Mouse (Mus musculus): ENCODE results near the gene Man2a2. TPM values are rescaled to one million over a fixed set of nuclear protein-coding genes. Genes with fewer than 3 reads are reported as not detected.

The Man2a2 gene
- polyA plus RNA-seq, 1 experiment: 112 TPM

DNA sequence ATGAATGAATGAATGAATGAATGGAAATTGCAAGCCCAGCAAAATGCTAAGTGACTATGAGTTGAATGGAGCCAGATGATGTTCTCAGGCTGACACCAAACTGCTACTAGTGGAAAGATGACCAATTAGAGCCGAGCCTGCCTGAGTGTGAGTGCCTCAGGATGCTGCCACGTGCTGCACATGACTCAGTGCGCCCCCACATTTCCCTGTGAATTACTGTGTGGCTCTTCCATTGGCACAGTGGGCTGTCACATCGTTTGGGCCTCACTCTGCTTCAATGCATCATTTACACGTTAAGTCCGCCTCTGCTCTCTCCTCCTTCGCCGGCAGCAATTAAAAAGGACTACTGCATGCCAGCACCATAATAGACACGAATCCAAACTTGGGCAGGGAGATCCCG lies 41.1 kb upstream of the Man2a2 start:
- H3K4me3 ChIP-seq (ENCODE audit: insufficient read depth, low read length): no peak overlapping the region
- H3K27ac ChIP-seq (ENCODE audit: insufficient read depth, low read length): no peak overlapping the region
- no peak for TF ChIP-seq CTCF (IDR thresholded peaks at IDR 0.05; ENCODE audit: extremely low read depth, insufficient read depth, low read length)
- no peak for TF ChIP-seq POLR2A (IDR thresholded peaks at IDR 0.05; ENCODE audit: extremely low read depth, insufficient read depth, low read length)
- H3K4me1 ChIP-seq (ENCODE audit: control insufficient read depth, insufficient read depth, low read length): no peaks in the 10 kb centered on the region

DNA sequence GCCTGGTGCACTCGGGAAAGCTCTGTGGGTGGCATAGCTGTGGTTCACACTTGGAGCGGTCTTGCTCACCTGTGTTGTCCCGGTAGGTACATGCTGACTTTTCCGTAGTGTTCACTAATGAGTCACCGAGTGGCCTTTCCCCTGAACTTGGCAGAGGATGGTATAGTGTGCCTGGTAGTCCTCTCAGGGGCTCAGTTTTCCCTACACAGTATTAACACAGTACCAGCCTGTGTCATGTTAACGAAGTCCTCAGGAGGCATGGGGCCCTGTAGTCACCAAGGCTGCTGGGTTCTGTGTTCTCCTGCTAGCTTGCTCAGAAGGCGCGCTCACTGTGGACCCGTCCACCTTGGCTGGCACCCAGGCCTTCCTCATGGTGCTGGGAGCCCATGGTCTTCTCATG lies 39.2 kb upstream of the Man2a2 start:
- H3K4me3 ChIP-seq (ENCODE audit: insufficient read depth, low read length): no peak overlapping the region
- no peak overlapping the region for H3K27ac ChIP-seq (ENCODE audit: insufficient read depth, low read length)
- H3K4me1 ChIP-seq (ENCODE audit: control insufficient read depth, insufficient read depth, low read length): no peaks in the 10 kb centered on the region
- TF ChIP-seq CTCF (IDR thresholded peaks at IDR 0.05; ENCODE audit: extremely low read depth, insufficient read depth, low read length) (no peak), POLR2A (IDR thresholded peaks at IDR 0.05; ENCODE audit: extremely low read depth, insufficient read depth, low read length) (no peak)

DNA sequence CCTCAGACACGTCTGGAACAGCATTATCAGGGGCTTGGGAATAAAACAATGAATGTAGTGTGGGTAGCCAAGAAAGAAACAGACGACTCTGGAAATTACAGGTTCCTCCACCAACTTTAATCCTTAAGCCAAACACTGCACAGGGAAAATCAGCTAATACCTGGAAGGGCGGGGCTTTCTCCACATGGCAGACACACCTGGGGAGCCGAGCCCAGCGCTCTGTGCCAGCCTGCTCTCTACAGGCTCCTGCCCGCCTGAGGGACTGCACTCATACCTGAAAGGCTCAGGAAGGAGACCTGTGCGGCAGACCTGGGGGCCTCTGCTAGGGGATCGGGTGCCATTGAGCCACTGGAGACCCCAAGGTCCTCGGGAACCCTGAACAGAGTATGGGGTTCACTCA lies 36.5 kb upstream of the Man2a2 start:
- Histone ChIP-seq H3K4me3 (ENCODE audit: insufficient read depth, low read length) (no peak overlapping the region), H3K4me1 (ENCODE audit: control insufficient read depth, insufficient read depth, low read length) (no peaks in the 10 kb centered on the region), H3K27ac (ENCODE audit: insufficient read depth, low read length) (no peak overlapping the region)
- no peak for TF ChIP-seq POLR2A (IDR thresholded peaks at IDR 0.05; ENCODE audit: extremely low read depth, insufficient read depth, low read length)
- no peak for TF ChIP-seq CTCF (IDR thresholded peaks at IDR 0.05; ENCODE audit: extremely low read depth, insufficient read depth, low read length)

DNA sequence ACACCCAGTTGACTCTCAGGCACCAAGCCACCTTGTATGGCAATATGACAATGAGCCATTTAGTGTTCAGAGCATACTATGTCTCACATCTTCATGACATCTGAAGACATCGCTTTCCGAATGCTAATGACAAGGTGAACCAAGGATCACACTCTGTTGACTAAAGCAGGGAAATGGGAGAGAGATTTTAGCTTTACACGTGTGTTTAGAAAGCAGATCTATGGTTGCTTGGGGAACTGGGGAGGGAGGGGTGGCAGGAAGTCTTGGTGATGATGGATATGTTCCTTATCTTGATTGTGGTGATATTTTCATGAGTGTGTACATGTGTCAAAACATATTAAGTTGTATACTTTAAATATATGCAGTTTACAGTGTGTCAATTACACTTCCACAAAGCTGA lies 35.0 kb upstream of the Man2a2 start:
- H3K4me1 ChIP-seq (ENCODE audit: control insufficient read depth, insufficient read depth, low read length): no peaks in the 10 kb centered on the region
- H3K27ac ChIP-seq (ENCODE audit: insufficient read depth, low read length): no peak overlapping the region
- TF ChIP-seq POLR2A (IDR thresholded peaks at IDR 0.05; ENCODE audit: extremely low read depth, insufficient read depth, low read length) (no peak), CTCF (IDR thresholded peaks at IDR 0.05; ENCODE audit: extremely low read depth, insufficient read depth, low read length) (no peak)
- no peak overlapping the region for H3K4me3 ChIP-seq (ENCODE audit: insufficient read depth, low read length)

DNA sequence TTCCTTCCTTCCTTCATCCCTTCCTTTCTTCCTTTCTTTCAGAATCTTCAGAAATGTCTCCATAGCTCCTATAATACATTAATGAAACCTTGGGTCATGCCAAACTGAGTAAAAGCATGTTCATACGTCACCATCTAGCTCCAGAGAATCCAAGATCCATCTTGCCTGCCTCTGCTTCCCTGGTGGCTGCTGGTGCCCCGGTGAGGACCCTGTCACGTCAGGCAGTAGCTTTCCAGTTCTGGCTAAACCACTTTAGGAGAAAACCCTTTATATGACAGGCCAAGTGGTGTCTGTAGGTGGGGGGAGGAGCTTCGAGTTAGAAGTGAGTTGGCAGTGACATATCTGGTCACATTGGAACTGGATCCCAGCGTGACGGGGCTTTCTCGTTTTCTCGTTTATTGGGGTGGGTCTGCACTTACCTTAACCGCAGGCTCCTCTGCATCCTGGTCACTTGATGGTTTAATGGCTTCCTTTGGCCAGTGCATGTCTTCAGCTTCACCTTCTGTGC lies 34.1 kb upstream of the Man2a2 start, which contains the start of gene Furin:
Furin (minus strand) TSS at position 249 of the 508 bp plus-strand sequence.
- H3K4me3 ChIP-seq (ENCODE audit: insufficient read depth, low read length): no peak within 1 kb of the TSS
- TF ChIP-seq CTCF (IDR thresholded peaks at IDR 0.05; ENCODE audit: extremely low read depth, insufficient read depth, low read length) (no peak), POLR2A (IDR thresholded peaks at IDR 0.05; ENCODE audit: extremely low read depth, insufficient read depth, low read length) (no peak)
- H3K27ac ChIP-seq (ENCODE audit: insufficient read depth, low read length): no peak within 1 kb of the TSS
- H3K4me1 ChIP-seq (ENCODE audit: control insufficient read depth, insufficient read depth, low read length): peaks cover 4% of the 10 kb centered on the region; the same call in 1 of the 2 replicates

DNA sequence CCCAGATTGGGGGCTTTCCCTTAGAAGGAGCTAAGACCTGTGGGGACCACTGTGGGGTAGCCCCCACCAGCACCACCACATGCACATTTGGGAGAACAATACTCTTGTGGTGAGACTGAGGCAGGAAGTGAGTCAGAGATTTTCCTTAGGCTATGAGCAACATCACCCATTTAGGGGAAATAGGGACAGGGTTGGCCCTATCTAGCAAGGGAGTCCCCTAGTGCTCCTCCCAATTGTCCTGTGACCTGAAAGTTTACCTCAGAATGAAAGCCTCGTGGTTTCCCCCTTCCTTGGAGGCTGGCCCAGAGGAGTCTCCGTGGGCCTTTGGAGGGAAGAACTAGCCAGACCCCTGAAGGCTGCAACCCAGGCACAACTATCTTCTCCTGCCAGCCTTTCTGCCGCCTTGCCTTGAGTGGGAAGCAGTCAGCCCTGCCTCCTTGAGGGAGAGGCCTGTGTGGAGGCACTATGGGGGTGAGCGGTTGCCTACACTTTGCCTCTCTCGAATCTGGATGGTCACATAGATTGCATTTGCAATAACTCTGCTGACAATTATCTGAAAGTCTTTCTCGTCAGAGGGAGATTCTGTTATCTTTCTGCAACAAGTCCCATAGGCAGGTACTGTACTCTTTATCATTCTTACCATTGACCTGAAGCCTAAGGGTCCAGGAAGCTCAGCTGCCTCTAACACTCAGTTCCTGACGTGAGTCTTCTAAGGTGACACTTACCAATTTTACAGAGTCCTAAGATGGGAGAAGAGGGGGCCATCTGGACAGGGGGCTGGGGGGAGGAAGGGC lies 33.1 kb upstream of the Man2a2 start:
- no peak overlapping the region for H3K4me3 ChIP-seq (ENCODE audit: insufficient read depth, low read length)
- peaks cover 5% of the 10 kb centered on the region; the same call in 1 of the 2 replicates for H3K4me1 ChIP-seq (ENCODE audit: control insufficient read depth, insufficient read depth, low read length)
- TF ChIP-seq CTCF (IDR thresholded peaks at IDR 0.05; ENCODE audit: extremely low read depth, insufficient read depth, low read length): no peak
- no peak overlapping the region for H3K27ac ChIP-seq (ENCODE audit: insufficient read depth, low read length)

DNA sequence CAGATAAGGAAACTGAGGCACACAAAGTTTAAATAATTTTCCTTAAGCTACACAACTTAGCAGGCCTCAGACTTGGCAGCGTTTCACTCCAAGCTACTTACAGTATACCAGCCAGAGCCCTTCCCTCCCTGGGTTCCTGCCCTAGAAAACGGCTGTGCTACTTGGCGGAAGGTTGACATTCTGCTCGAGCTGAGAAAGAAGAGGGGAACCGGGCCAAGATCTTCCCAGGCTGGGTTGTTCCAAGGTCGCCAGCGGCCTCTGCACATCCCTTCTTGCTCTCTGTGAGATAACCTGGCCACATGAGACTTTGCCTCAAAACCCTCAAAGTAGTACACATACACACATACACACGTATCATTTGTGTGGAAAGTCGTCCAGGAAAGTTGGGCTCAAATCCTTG lies 32.4 kb upstream of the Man2a2 start:
- TF ChIP-seq CTCF (IDR thresholded peaks at IDR 0.05; ENCODE audit: extremely low read depth, insufficient read depth, low read length) (no peak), POLR2A (IDR thresholded peaks at IDR 0.05; ENCODE audit: extremely low read depth, insufficient read depth, low read length) (no peak)
- Histone ChIP-seq H3K4me1 (ENCODE audit: control insufficient read depth, insufficient read depth, low read length) (peaks cover 9% of the 10 kb centered on the region; the same call in 1 of the 2 replicates), H3K27ac (ENCODE audit: insufficient read depth, low read length) (no peak overlapping the region), H3K4me3 (ENCODE audit: insufficient read depth, low read length) (peak overlapping the region; percentile 56; the same call in 1 of the 2 replicates)

DNA sequence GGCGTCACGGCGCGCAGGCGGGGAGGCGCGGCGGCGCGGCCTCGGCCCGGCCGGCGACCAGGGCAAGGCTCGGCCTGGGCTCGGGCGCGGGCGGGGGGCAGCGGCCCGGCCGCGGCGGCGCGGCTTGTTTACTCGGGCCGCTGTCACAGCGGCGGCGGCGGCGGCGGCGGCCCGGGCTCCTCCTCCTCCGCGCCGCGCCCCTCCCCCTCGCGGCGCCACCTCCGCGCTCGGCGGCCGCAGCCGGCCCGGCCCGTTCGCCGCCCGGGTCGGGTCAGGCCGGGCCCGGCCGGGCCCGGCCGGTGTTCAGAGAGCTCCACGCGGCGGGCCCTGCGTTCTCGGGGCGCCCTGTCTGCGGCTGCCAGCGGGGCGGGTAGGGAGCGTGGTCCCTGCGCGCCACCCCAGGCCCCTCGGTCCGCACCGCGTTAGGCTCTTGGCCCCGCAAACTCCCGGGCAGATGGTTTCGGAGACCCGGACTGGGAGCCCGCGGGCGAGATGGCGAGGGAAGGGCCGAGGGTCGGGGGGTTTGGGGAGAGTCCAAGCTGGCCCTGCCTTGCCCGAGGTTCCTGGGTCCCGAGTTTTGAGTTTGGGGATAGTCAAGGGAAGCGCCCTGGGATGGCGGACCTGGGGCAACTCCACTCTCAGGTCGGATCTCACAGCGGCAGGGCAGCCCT lies 31.6 kb upstream of the Man2a2 start:
- TF ChIP-seq POLR2A (IDR thresholded peaks at IDR 0.05; ENCODE audit: extremely low read depth, insufficient read depth, low read length) (no peak), CTCF (IDR thresholded peaks at IDR 0.05; ENCODE audit: extremely low read depth, insufficient read depth, low read length) (no peak)
- peak overlapping the region; percentile 84 for H3K27ac ChIP-seq (ENCODE audit: insufficient read depth, low read length)
- H3K4me3 ChIP-seq (ENCODE audit: insufficient read depth, low read length): peak overlapping the region; percentile 56
- H3K4me1 ChIP-seq (ENCODE audit: control insufficient read depth, insufficient read depth, low read length): peaks cover 9% of the 10 kb centered on the region

DNA sequence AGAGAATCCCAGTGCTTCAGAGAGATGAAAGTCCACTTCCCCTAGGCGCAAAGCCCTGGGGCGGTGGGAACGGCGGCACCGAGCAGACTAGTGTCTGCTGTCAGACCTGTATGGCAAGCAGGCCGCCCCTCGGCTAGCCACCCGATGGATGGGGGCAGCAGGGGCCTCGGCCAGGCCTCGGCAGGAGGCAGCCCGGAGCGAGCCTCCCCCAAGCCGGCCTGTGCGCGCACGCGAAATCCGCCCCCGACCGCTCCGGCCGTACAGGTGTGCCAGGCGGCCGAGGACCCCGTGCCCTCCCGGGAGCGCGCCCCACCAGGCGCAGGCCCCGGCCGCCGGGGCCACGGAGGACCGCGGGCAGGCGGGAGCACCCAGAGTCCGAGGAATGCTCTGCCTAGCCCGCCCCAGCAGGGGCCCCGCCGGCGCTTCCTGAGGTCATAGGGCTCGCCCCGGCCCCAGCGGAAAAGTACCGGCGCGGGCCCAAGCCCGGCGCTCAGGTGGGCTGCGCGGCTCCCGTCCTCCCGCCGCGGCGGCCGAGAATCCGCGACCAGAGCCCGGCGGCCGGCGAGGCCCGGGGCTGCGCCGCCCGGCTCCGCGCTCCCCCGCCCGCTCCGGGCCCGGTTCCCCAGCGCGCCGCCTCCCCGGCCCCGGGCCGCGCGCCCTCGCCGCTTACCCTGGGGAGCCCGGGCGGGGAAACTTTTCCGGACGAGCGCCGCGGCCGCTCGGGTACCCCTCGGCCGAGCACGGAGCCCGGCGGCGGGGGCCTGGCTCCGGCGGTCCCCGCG lies 30.9 kb upstream of the Man2a2 start:
- TF ChIP-seq POLR2A (IDR thresholded peaks at IDR 0.05; ENCODE audit: extremely low read depth, insufficient read depth, low read length): no peak
- peak overlapping the region; percentile 95 for H3K27ac ChIP-seq (ENCODE audit: insufficient read depth, low read length)
- peaks cover 11% of the 10 kb centered on the region for H3K4me1 ChIP-seq (ENCODE audit: control insufficient read depth, insufficient read depth, low read length)
- peak overlapping the region; percentile 56 for H3K4me3 ChIP-seq (ENCODE audit: insufficient read depth, low read length)

Data from cortical plate, adult 2 months (tissue).